Mouse (Mus musculus): Measurements from ENCODE around the gene Lonrf3. TPM values are rescaled to one million over a fixed set of nuclear protein-coding genes. Genes with fewer than 3 reads are reported as not detected.
A peak's percentile ranks its signal among the peaks of the same experiment; 100 is the strongest.

Lonrf3 gene
- total RNA-seq (2021), result 1 to 10 TPM; 2.5 to 3.2 TPM
- long read RNA-seq, experiment 1, result 0 reads
- long read RNA-seq, experiment 2, partial matches to known transcripts, result 0 of 1 reads
- long read RNA-seq, experiment 2, other reads (novel, unspliced or antisense), result 0 of 1 reads

DNA sequence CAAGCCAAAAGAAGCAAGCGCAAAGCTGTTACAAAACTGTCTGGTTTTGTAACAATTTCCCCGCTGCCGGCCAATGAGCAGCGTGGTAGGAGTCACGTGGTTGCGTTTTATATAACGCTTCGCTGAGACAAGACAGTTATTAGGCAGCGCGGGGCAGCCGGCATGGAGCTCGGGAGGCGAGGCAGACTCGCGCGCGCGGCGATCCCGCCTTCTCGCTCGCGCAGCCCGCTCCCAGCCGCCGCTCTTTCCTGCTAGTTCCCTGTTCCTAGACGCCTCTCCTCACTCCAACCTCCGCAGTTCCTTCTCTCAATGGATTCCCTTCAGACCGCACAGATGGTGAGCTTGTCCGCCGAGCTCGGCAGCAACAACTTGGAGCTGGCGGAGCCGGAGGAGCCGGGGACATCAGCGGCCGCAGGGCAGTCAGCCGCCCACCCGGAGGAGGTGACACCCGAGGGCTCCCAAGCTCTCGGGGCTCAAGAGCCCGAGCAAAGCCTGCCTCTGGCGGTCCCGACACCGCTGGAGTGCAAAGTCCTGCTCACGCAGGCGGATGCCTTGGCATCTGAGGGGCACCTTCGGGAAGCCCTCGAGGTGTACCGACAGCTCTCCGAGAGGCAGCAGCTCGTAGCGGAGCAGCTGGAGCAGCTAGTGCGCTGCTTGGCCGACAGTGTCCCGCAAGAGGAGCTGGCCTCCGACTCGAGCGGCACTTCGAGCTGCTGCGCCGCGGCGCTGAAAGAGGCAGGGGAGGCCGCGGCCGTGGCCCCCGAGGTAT, at the start of gene Lonrf3:
Lonrf3 (plus strand) TSS at position 83 of the 769 bp plus-strand sequence.
- peak; percentile 64 for DNase-seq

- DNase-seq, result no peak
These were observed 49.4 kb upstream of the Lonrf3 start for GRCm38 (mm10) chrX:36278750-36279149.

DNA sequence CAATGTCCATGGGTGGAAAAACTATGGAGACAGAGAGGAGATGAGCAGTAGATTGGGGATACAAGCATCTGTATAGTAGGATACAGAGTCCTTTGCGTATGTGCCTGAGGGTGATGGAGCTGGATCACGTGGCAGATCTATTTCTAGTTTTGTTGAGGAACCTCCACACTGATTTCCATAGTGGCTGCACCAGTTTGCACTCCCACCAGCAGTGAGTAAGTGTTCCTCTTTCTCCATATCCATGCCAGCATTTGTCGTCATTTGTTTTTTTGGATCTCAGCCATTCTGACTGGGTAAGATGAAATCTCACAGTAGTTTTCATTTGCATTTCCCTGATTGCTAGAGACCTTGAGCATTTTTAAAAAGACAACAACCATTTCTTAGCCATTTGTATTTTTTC, 16.7 kb upstream of the Lonrf3 start:
- no peak for DNase-seq

- peak; percentile 26 for DNase-seq
These were observed 480 bp upstream of the Lonrf3 start for GRCm38 (mm10) chrX:36327491-36328255.

DNA sequence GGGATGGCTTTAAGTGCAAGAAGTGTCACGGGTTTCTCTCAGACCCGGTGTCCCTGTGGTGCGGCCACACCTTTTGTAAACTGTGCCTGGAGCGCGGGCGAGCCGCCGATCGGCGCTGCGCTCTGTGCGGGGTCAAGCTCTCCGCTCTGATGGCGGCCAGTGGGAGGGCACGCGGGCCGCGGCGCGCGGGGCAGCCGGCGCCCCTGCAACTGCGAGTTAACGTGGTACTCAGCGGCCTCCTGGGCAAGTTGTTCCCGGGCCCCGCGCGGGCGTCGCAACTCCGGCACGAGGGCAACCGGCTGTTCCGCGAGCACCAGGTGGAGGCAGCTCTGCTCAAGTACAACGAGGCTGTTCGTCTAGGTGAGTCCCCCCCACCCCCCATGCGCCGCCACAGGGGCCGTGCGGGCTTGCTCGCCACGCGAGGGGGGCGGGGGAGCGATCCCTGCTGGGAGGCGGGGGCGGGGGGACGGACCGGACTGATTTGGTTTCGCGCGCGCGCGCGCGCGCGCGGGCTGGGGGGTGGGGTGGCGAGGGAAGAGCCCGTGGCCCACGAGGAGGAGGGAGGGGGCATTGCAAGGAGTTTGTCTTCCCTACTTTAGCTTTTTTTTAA, 992 bp downstream of the Lonrf3 start:
- peak; percentile 17 for DNase-seq

DNA sequence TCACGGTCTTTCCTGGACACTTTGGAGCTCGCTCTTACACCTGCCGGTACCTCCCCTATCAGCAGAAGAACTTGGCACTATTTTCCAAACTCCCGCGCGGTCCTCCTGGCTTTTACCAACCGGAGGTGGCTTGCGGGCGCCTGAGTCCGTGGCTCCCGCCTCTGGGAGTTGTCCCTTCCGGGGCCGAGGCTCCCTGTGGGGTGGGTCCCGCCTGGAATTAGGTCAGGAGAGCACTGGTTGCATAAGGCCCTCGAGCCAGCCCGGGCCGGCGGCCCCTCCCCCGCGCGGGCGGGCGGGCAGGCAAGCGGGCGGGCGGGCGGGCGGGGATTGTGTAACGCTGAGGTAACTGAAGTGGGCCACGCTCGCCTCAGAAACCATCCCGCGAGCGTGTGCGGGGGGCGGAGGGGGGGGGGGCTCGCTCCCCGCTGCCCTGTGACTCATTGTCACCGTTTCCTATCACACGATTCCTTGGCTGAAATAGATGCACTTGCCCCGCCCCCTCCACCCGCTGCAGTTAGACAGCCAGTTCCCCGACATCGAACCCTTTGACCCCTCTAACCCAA, 1.8 kb downstream of the Lonrf3 start:
- DNase-seq, result peak; percentile 46

DNA sequence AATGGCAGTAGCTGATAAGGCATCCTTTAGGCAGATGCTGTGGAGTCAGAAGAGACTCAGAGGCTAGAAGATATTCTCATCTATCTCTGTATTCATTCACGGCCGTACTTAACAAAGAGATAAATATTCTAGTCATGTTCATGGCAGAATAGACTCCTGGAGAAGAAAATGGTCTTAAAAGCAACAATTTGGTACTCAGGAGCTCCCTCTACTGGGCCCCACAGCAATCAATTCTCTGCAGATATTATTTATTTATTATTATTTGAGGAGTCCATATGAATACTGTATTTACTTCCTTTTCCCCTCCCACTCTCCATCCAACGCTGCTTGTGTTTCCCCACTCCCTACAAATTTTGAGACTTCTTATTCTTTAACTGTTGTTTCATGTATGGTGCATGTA, 24.3 kb downstream of the Lonrf3 start:
- peak; percentile 14 for DNase-seq

DNA sequence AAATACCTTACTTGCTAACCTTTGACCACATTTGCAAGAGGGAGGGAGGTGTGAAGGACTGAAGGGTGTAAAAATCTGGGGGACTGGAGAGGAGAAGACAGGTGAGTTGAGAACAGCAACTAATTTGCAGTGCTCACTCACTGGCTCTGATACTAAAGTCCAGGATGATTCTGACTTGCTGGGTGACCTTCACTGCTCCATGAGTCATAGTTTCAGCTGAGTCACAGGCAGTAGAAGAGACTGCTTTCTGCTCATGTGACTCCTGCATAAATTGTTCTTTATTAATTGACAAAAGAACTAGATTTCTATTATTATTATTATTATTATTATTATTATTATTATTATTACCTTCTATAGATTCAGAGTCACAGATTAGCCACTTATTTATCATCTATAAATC, 57.2 kb downstream of the Lonrf3 start:
- no peak for DNase-seq

- DNase-seq, result no peak
These were observed 61.8 kb downstream of the Lonrf3 start for GRCm38 (mm10) chrX:36389971-36390370.

DNA sequence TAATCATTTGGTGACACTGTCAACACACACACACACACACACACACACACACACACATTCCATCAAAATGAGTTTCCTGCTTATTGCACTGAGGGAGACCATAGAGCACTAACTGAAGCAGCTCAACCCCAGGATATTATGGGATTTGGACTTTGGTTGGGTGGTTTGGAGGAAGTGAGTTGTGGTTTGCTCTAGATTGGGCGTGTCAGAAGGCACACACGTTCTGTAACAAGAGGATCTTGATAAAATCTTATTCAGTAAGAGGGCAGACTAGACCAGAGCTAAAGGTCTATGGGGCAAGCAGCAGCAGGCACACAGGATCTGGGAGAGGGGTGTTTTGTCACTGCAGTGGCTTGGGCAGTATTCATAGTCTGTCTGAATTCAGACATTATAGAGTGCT, 62.4 kb downstream of the Lonrf3 start:
- no peak for DNase-seq

DNA sequence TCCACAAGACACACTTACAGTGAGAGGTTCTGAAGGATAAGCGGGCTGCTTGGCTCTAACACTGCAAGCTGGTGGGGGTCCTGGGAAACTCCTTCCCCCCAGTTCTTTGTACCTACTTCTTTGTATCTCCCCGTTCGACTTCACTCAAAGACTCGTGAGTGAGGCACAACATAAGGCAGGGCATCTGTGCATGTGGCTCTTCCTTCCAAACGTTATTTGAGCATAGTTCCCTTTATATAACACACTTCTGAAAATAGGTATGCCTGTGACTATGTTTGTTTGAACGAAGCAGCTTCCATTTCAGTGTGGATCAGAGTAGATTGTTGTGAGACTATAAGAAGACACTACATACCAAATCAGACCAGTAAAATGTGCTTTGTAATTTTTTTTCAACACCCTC, 64.5 kb downstream of the Lonrf3 start:
- DNase-seq, result no peak

- no peak for DNase-seq
These were observed 65.1 kb downstream of the Lonrf3 start for GRCm38 (mm10) chrX:36393279-36393678.

- no peak for DNase-seq
These were observed 72.8 kb downstream of the Lonrf3 start, which contains the start of gene Gm6268 for GRCm38 (mm10) chrX:36400980-36401379. Gene Gm6268, plus strand, starts transcription at chrX:36401280.

GRCm38 (mm10) chrX:36402316-36402715, 74.2 kb downstream of the Lonrf3 start:
- no peak for DNase-seq

Small RNA genes lying within 50 kb of the gene (microRNA-seq; reads per million reads assigned to microRNA genes)
- 0 reads per million in 2 experiments for gene Gm44485

Other genes starting within 250 kb of the Lonrf3 start
- 1 to 10 TPM; 7.3 to 8.0 TPM for gene Il13ra1, start 216.2 kb upstream of the Lonrf3 start, total RNA-seq (2021)
- under 1 TPM; 0.19 to 0.20 TPM for gene Zcchc12, start 132.4 kb upstream of the Lonrf3 start, total RNA-seq (2021)
- gene Gm6268, start 72.9 kb downstream of the Lonrf3 start, total RNA-seq (2021), result not detected
- gene Gm14569, start 163.5 kb downstream of the Lonrf3 start, total RNA-seq (2021), result not detected